14 mouse cellular contexts compared by ENCODE assay signal in genomic region chr4:134351329-134352260, GRCm38 (mm10). TPM values are rescaled to one million over a fixed set of nuclear protein-coding genes. Genes with fewer than 3 reads are reported as not detected.
DNase-seq lines count a peak whose midpoint lies in the region; ATAC-seq and TF ChIP-seq lines count a peak whose summit lies in the region.
"Had no signal": no experiment of that assay in that cellular context is flagged by ENCODE, and none has a peak within 500 bp of the region (broad histone marks: within the 10 kb centered on the region; RNA-seq: fewer than 3 reads in every experiment).

No protein-coding gene starts in this region.

- no peak overlapping the region for H3K4me3 ChIP-seq in heart, embryonic 13.5 days
- no peak overlapping the region for H3K4me3 ChIP-seq in midbrain, embryonic 10.5 days
- H3K4me3 ChIP-seq in midbrain, embryonic 16.5 days (ENCODE audit: low read depth, low read length): no peak overlapping the region
- no peak overlapping the region for H3K4me3 ChIP-seq in small intestine, adult 2 months (ENCODE audit: low read depth, low read length)
- no peak overlapping the region for H3K4me3 ChIP-seq in midbrain, embryonic 13.5 days (replicated peaks)
- H3K4me3 ChIP-seq: embryonic facial prominence, embryonic 12.5 days had no signal

- no peak for ATAC-seq in heart, embryonic 13.5 days (ENCODE audit: extremely low read depth, insufficient number of reproducible peaks, low FRiP score, low TSS enrichment)
- no peak for ATAC-seq in midbrain, embryonic 16.5 days
- ATAC-seq in midbrain, embryonic 13.5 days: no peak

- H3K4me1 ChIP-seq in heart, embryonic 13.5 days: peaks cover 61% of the 10 kb centered on the region
- peaks cover 17% of the 10 kb centered on the region for H3K4me1 ChIP-seq in midbrain, embryonic 10.5 days
- no peaks in the 10 kb centered on the region; the same call in 1 of the 2 replicates for H3K4me1 ChIP-seq in midbrain, embryonic 16.5 days (ENCODE audit: control insufficient read depth, insufficient read depth, low read length)
- H3K4me1 ChIP-seq in small intestine, adult 2 months (ENCODE audit: control insufficient read depth, insufficient read depth, insufficient read length, low read length): peaks cover 43% of the 10 kb centered on the region
- peaks cover 13% of the 10 kb centered on the region for H3K4me1 ChIP-seq in midbrain, embryonic 13.5 days (replicated peaks)

- TF ChIP-seq CTCF in small intestine, adult 2 months (IDR thresholded peaks at IDR 0.05; ENCODE audit: extremely low read depth, insufficient read length, insufficient replicate concordance, low read depth, low read length): no peak

- no peaks in the 10 kb centered on the region for H3K9me3 ChIP-seq in heart, embryonic 13.5 days
- no peaks in the 10 kb centered on the region for H3K9me3 ChIP-seq in midbrain, embryonic 10.5 days (replicated peaks)
- H3K9me3 ChIP-seq in midbrain, embryonic 16.5 days (replicated peaks; ENCODE audit: control insufficient read depth, low read length, poor library complexity, severe bottlenecking): no peaks in the 10 kb centered on the region
- H3K9me3 ChIP-seq in midbrain, embryonic 13.5 days: no peaks in the 10 kb centered on the region
- H3K9me3 ChIP-seq: embryonic facial prominence, embryonic 12.5 days had no signal

- peak overlapping the region; percentile 58 for H3K27ac ChIP-seq in heart, embryonic 13.5 days (replicated peaks)
- H3K27ac ChIP-seq in midbrain, embryonic 10.5 days (replicated peaks): peak overlapping the region; percentile 55; the same call in 1 of the 2 replicates
- no peak overlapping the region for H3K27ac ChIP-seq in midbrain, embryonic 16.5 days (ENCODE audit: low read length)
- no peak overlapping the region for H3K27ac ChIP-seq in small intestine, adult 2 months (ENCODE audit: insufficient read depth, low read depth, low read length)
- no peak overlapping the region for H3K27ac ChIP-seq in midbrain, embryonic 13.5 days
- H3K27ac ChIP-seq: embryonic facial prominence, embryonic 12.5 days; hindbrain, embryonic 14.5 days had no signal

- DNase-seq in heart, postnatal 25 days (ENCODE audit: low spot score): no peak
- no peak for DNase-seq in midbrain, embryonic 10.5 days (ENCODE audit: low spot score)
- DNase-seq in embryo, embryonic 10.5 days (ENCODE audit: low spot score): peak; percentile 54
- no peak for DNase-seq in right cerebral cortex, adult 18-20 months
- DNase-seq: lung, postnatal 14 days; right cerebral cortex, postnatal 14 days; thymus, postnatal 14 days had no signal

- intact Hi-C loops in heart, postnatal 25 days (cut with DNase I): no loop called here

- no peaks in the 10 kb centered on the region for H3K36me3 ChIP-seq in heart, embryonic 13.5 days
- no peaks in the 10 kb centered on the region for H3K36me3 ChIP-seq in midbrain, embryonic 10.5 days
- H3K36me3 ChIP-seq in midbrain, embryonic 16.5 days (ENCODE audit: control insufficient read depth, insufficient read depth, low read length): no peaks in the 10 kb centered on the region
- peaks cover 18% of the 10 kb centered on the region for H3K36me3 ChIP-seq in small intestine, adult 2 months (ENCODE audit: control insufficient read depth, insufficient read depth, low read length)
- no peaks in the 10 kb centered on the region for H3K36me3 ChIP-seq in midbrain, embryonic 13.5 days
- H3K36me3 ChIP-seq: embryonic facial prominence, embryonic 12.5 days had no signal

- peak overlapping the region; percentile 52 for H3K9ac ChIP-seq in heart, embryonic 13.5 days
- H3K9ac ChIP-seq in midbrain, embryonic 16.5 days (ENCODE audit: low read depth, low read length): no peak overlapping the region
- no peak overlapping the region for H3K9ac ChIP-seq in midbrain, embryonic 13.5 days (replicated peaks)
- H3K9ac ChIP-seq: embryonic facial prominence, embryonic 12.5 days; hindbrain, embryonic 14.5 days had no signal

- peaks cover 7% of the 10 kb centered on the region for H3K27me3 ChIP-seq in heart, embryonic 13.5 days (replicated peaks)
- H3K27me3 ChIP-seq in midbrain, embryonic 10.5 days (ENCODE audit: low read depth, poor library complexity, severe bottlenecking): peaks cover 10% of the 10 kb centered on the region
- no peaks in the 10 kb centered on the region for H3K27me3 ChIP-seq in midbrain, embryonic 16.5 days (ENCODE audit: control insufficient read depth, insufficient read depth, low read depth, low read length)
- H3K27me3 ChIP-seq in small intestine, adult 2 months (ENCODE audit: control insufficient read depth, insufficient read depth, low read length): no peaks in the 10 kb centered on the region
- no peaks in the 10 kb centered on the region for H3K27me3 ChIP-seq in midbrain, embryonic 13.5 days
- H3K27me3 ChIP-seq: embryonic facial prominence, embryonic 12.5 days had no signal

- 39% methylated on average over 18 of the region's 18 CpGs for WGBS in heart, embryonic 13.5 days
- 52% methylated on average over 18 of the region's 18 CpGs for WGBS in midbrain, embryonic 10.5 days
- WGBS in midbrain, embryonic 16.5 days: 46% methylated on average over 18 of the region's 18 CpGs
- WGBS in small intestine, adult 2 months: 50% methylated on average over 18 of the region's 18 CpGs
- 48% methylated on average over 18 of the region's 18 CpGs for WGBS in midbrain, embryonic 13.5 days

- H3K4me2 ChIP-seq in heart, embryonic 13.5 days: no peak overlapping the region
- H3K4me2 ChIP-seq in midbrain, embryonic 16.5 days (ENCODE audit: low read length): no peak overlapping the region
- no peak overlapping the region for H3K4me2 ChIP-seq in midbrain, embryonic 13.5 days (replicated peaks)
- H3K4me2 ChIP-seq: embryonic facial prominence, embryonic 12.5 days; hindbrain, embryonic 14.5 days had no signal

- 0 out of 2 replicates have a peak, but pooled peaks have one; percentile 21 for TF ChIP-seq POLR2A in small intestine, adult 2 months (IDR thresholded peaks at IDR 0.05; ENCODE audit: low read depth, low read length)

RNA-seq across cellular contexts. Expression of gene Slc30a2, which starts 8.6 kb away (rescaled TPM):
- 0.11 and 0.19 TPM in 2 replicates for polyA plus RNA-seq in heart, embryonic 13.5 days (2015; fragmentation: Nextera tagmentation; extraction: Ambion mirVana)
- under 1 TPM; 0.31 to 0.36 TPM for total RNA-seq in heart, postnatal 25 days (2021)
- 0.10 TPM in 1 of 2 replicates, not detected in the other for polyA plus RNA-seq in midbrain, embryonic 10.5 days (2016; fragmentation: Nextera tagmentation; extraction: Ambion mirVana)
- 0.26 and 0.30 TPM in 2 replicates for polyA plus RNA-seq in midbrain, embryonic 16.5 days (2015; fragmentation: Nextera tagmentation; extraction: Ambion mirVana)
- 25.8 and 57.1 TPM in 2 replicates for polyA plus RNA-seq in small intestine, adult 2 months (2012; rRNA removed)
- polyA plus RNA-seq in midbrain, embryonic 13.5 days (2015; fragmentation: Nextera tagmentation; extraction: Ambion mirVana): 0.05 and 0.12 TPM in 2 replicates

RNA-seq across cellular contexts. Expression of gene Extl1, which starts 32.1 kb away (rescaled TPM):
- 2.7 and 3.3 TPM in 2 replicates for polyA plus RNA-seq in heart, embryonic 13.5 days (2015; fragmentation: Nextera tagmentation; extraction: Ambion mirVana)
- total RNA-seq in heart, postnatal 25 days (2021): 10 to 100 TPM; 18.0 to 19.4 TPM
- polyA plus RNA-seq in midbrain, embryonic 10.5 days (2016; fragmentation: Nextera tagmentation; extraction: Ambion mirVana): 0.23 and 0.39 TPM in 2 replicates
- 0.45 and 0.58 TPM in 2 replicates for polyA plus RNA-seq in midbrain, embryonic 16.5 days (2015; fragmentation: Nextera tagmentation; extraction: Ambion mirVana)
- polyA plus RNA-seq in small intestine, adult 2 months (2012; rRNA removed): 1.5 and 1.7 TPM in 2 replicates
- 0.16 and 0.40 TPM in 2 replicates for polyA plus RNA-seq in midbrain, embryonic 13.5 days (2015; fragmentation: Nextera tagmentation; extraction: Ambion mirVana)

RNA-seq across cellular contexts. Expression of gene Trim63, which starts 36.7 kb away (rescaled TPM):
- 108 and 136 TPM in 2 replicates for polyA plus RNA-seq in heart, embryonic 13.5 days (2015; fragmentation: Nextera tagmentation; extraction: Ambion mirVana)
- total RNA-seq in heart, postnatal 25 days (2021): 100 to 1,000 TPM; 215 to 229 TPM
- polyA plus RNA-seq in midbrain, embryonic 10.5 days (2016; fragmentation: Nextera tagmentation; extraction: Ambion mirVana): 0.36 and 0.87 TPM in 2 replicates
- 0.45 and 0.62 TPM in 2 replicates for polyA plus RNA-seq in midbrain, embryonic 16.5 days (2015; fragmentation: Nextera tagmentation; extraction: Ambion mirVana)
- 0.46 TPM in 1 of 2 replicates, not detected in the other for polyA plus RNA-seq in small intestine, adult 2 months (2012; rRNA removed)
- 0.11 and 0.21 TPM in 2 replicates for polyA plus RNA-seq in midbrain, embryonic 13.5 days (2015; fragmentation: Nextera tagmentation; extraction: Ambion mirVana)
- total RNA-seq: MEL had no signal

RNA-seq across cellular contexts. Expression of gene Pafah2, which starts 44.5 kb away (rescaled TPM):
- 9.0 and 9.9 TPM in 2 replicates for polyA plus RNA-seq in heart, embryonic 13.5 days (2015; fragmentation: Nextera tagmentation; extraction: Ambion mirVana)
- total RNA-seq in heart, postnatal 25 days (2021): 1 to 10 TPM; 7.6 to 9.2 TPM
- 7.2 and 8.9 TPM in 2 replicates for polyA plus RNA-seq in midbrain, embryonic 10.5 days (2016; fragmentation: Nextera tagmentation; extraction: Ambion mirVana)
- 7.5 and 8.8 TPM in 2 replicates for polyA plus RNA-seq in midbrain, embryonic 16.5 days (2015; fragmentation: Nextera tagmentation; extraction: Ambion mirVana)
- 12.9 and 20.5 TPM in 2 replicates for polyA plus RNA-seq in small intestine, adult 2 months (2012; rRNA removed)
- 6.4 and 6.6 TPM in 2 replicates for polyA plus RNA-seq in midbrain, embryonic 13.5 days (2015; fragmentation: Nextera tagmentation; extraction: Ambion mirVana)

Comparison
In these comparisons a context has a peak if more than half of its experiments do, and no peak if none do; other contexts are left out.
1. H3K27ac ChIP-seq: peak in heart, embryonic 13.5 days (single experiment) and midbrain, embryonic 10.5 days (single experiment); none in midbrain, embryonic 16.5 days (single experiment), small intestine, adult 2 months (single experiment) and midbrain, embryonic 13.5 days (single experiment).
2. RNA of gene Slc30a2, which starts 8.6 kb away (polyA plus RNA-seq): 25.8 to 57.1 TPM in small intestine, adult 2 months; 0.26 to 0.30 TPM in midbrain, embryonic 16.5 days, 0.11 to 0.19 TPM in heart, embryonic 13.5 days, 0.10 TPM in midbrain, embryonic 10.5 days and 0.05 to 0.12 TPM in midbrain, embryonic 13.5 days; every median in the first group is over 10 times any median in the second.
3. RNA of gene Trim63, which starts 36.7 kb away (polyA plus RNA-seq): 108 to 136 TPM in heart, embryonic 13.5 days; 0.45 to 0.62 TPM in midbrain, embryonic 16.5 days, 0.46 TPM in small intestine, adult 2 months, 0.36 to 0.87 TPM in midbrain, embryonic 10.5 days and 0.11 to 0.21 TPM in midbrain, embryonic 13.5 days; every median in the first group is over 10 times any median in the second.